In the genomic region with DNA sequence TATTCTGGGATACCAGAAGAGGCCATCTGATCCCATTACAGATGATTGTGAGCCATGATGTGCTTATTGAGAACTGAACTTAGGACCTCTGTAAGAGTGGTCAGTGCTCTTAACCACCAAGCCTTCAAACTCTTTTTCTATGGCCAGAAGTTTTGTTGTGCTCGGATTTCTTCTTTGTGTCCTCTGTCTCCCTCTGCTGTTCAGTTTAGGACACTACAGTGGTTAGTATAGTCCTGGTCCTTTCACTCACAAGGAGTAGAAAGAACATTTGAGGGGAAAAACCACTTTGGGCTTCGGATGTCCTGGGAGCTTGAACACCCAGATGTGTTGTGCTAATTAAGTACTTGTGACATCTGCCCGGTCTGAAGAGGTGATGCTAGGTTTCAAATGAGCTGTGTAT, we compare ENCODE assay signal across 9 mouse cellular contexts.
DNase-seq lines count a peak whose midpoint lies in the region; ATAC-seq and TF ChIP-seq lines count a peak whose summit lies in the region.
"Had no signal": no experiment of that assay in that cellular context is flagged by ENCODE, and none has a peak within 500 bp of the region (broad histone marks: within the 10 kb centered on the region; RNA-seq: fewer than 3 reads in every experiment).

No protein-coding gene starts in this region.

- ATAC-seq in limb, embryonic 11.5 days (ENCODE audit: insufficient number of reproducible peaks, low FRiP score, low TSS enrichment, low read depth): no peak

- H3K4me1 ChIP-seq in limb, embryonic 11.5 days (ENCODE audit: control insufficient read depth, insufficient read depth, low read length): no peaks in the 10 kb centered on the region
- H3K4me1 ChIP-seq in limb, embryonic 10.5 days: no peaks in the 10 kb centered on the region
- H3K4me1 ChIP-seq in cortical plate, adult 2 months (ENCODE audit: control insufficient read depth, insufficient read depth, low read length): no peaks in the 10 kb centered on the region
- H3K4me1 ChIP-seq in thymus, adult 2 months (replicated peaks; ENCODE audit: control insufficient read depth, insufficient read depth, low read length): no peaks in the 10 kb centered on the region

- H3K4me2 ChIP-seq in limb, embryonic 11.5 days (ENCODE audit: low read depth, severe bottlenecking): no peak overlapping the region

- peak; percentile 13 for DNase-seq in adrenal gland, adult 2 months
- no peak for DNase-seq in adrenal gland, postnatal 14 days
- DNase-seq in limb, embryonic 11.5 days (ENCODE audit: low spot score): peak; percentile 23
- no peak for DNase-seq in limb, embryonic 10.5 days (ENCODE audit: low spot score)
- DNase-seq in left cerebral cortex, adult 9 months (ENCODE audit: low spot score in 2 of 2): peak; percentile 10 to 66
- no peak for DNase-seq in yolk sac, embryonic 10.5 days (ENCODE audit: low spot score)
- DNase-seq in thymus, adult 2 months: no peak

- H3K4me3 ChIP-seq in limb, embryonic 11.5 days (ENCODE audit: low read depth, low read length): no peak overlapping the region
- no peak overlapping the region for H3K4me3 ChIP-seq in limb, embryonic 10.5 days
- H3K4me3 ChIP-seq in cortical plate, adult 2 months (ENCODE audit: insufficient read depth, low read length): no peak overlapping the region
- H3K4me3 ChIP-seq in thymus, adult 2 months (ENCODE audit: control insufficient read depth, insufficient read depth, low read length): no peak overlapping the region
- H3K4me3 ChIP-seq: myocyte had no signal

- no peaks in the 10 kb centered on the region for H3K9me3 ChIP-seq in limb, embryonic 11.5 days (ENCODE audit: control insufficient read depth, low read length)
- H3K9me3 ChIP-seq in limb, embryonic 10.5 days (replicated peaks): no peaks in the 10 kb centered on the region

- peak; percentile 48; the same call in 1 of the 2 replicates for TF ChIP-seq CTCF in cortical plate, adult 2 months (IDR thresholded peaks at IDR 0.05; ENCODE audit: extremely low read depth, insufficient read depth, low read length)
- TF ChIP-seq CTCF in thymus, adult 2 months (IDR thresholded peaks at IDR 0.05; ENCODE audit: borderline replicate concordance, control insufficient read depth, extremely low read depth, insufficient read depth, low read length, poor library complexity): no peak

- no peak overlapping the region for H3K27ac ChIP-seq in limb, embryonic 11.5 days (replicated peaks; ENCODE audit: low read depth, low read length)
- H3K27ac ChIP-seq in limb, embryonic 10.5 days: no peak overlapping the region
- H3K27ac ChIP-seq in cortical plate, adult 2 months (ENCODE audit: insufficient read depth, low read length): no peak overlapping the region
- H3K27ac ChIP-seq in thymus, adult 2 months (ENCODE audit: control insufficient read depth, insufficient read depth, low read length): no peak overlapping the region

- no peak for TF ChIP-seq POLR2A in cortical plate, adult 2 months (IDR thresholded peaks at IDR 0.05; ENCODE audit: extremely low read depth, insufficient read depth, low read length)
- TF ChIP-seq POLR2A in thymus, adult 2 months (IDR thresholded peaks at IDR 0.05; ENCODE audit: control insufficient read depth, extremely low read depth, insufficient read depth, low read length, poor library complexity): no peak

- WGBS in limb, embryonic 11.5 days: 59% methylated on average over 3 of the region's 3 CpGs
- 68% methylated on average over 3 of the region's 3 CpGs for WGBS in limb, embryonic 10.5 days
- 64% methylated on average over 3 of the region's 3 CpGs for WGBS in thymus, adult 2 months

- no peak overlapping the region for H3K9ac ChIP-seq in limb, embryonic 11.5 days (ENCODE audit: low read length)

- no peaks in the 10 kb centered on the region for H3K27me3 ChIP-seq in limb, embryonic 11.5 days (ENCODE audit: control insufficient read depth, insufficient read depth, low read length)
- no peaks in the 10 kb centered on the region for H3K27me3 ChIP-seq in limb, embryonic 10.5 days (ENCODE audit: low read depth, poor library complexity, severe bottlenecking)
- H3K27me3 ChIP-seq in thymus, adult 2 months (ENCODE audit: control insufficient read depth, insufficient read depth, low read length): no peaks in the 10 kb centered on the region

- H3K36me3 ChIP-seq in limb, embryonic 11.5 days (ENCODE audit: control insufficient read depth, insufficient read depth, low read length): no peaks in the 10 kb centered on the region
- no peaks in the 10 kb centered on the region for H3K36me3 ChIP-seq in limb, embryonic 10.5 days
- no peaks in the 10 kb centered on the region for H3K36me3 ChIP-seq in thymus, adult 2 months (ENCODE audit: control insufficient read depth, insufficient read depth, low read length)

Comparison
In these comparisons a context has a peak if more than half of its experiments do, and no peak if none do; other contexts are left out.
1. DNase-seq: peak in adrenal gland, adult 2 months (single experiment), limb, embryonic 11.5 days (single experiment) and left cerebral cortex, adult 9 months (2 of 2); none in adrenal gland, postnatal 14 days (single experiment), limb, embryonic 10.5 days (single experiment), yolk sac, embryonic 10.5 days (single experiment) and thymus, adult 2 months (single experiment).